Mouse (Mus musculus): ENCODE results near the gene Jak1. TPM values are rescaled to one million over a fixed set of nuclear protein-coding genes. Genes with fewer than 3 reads are reported as not detected.

The Jak1 gene
- total and polyA plus RNA-seq, 3 experiments: 37.3 to 41.9 TPM; not detected in 1

DNA sequence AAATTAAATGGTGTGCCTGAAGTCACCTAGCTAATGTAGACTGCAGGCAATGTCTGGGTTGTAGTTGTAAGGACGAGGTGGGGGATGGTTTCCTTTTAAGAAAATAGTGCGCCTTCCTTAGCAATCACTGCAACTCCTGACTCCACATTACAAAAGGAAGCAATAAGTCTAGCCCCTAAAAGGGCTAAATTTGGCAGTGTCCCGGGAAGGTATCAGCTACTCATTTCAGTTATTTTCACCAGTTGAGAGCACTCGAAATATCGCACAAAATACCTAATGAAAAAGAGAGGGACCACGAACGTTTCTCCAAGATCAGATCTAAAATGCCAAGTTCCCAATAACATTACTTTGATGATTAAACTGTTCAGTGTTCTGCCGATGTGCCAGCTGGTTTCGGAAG lies 28.6 kb upstream of the Jak1 start:
- Histone ChIP-seq H3K27me3 (ENCODE audit: control insufficient read depth in 1 of 2, insufficient read depth in 2 of 2, low read length in 2 of 2) (peaks cover 5 to 8% of the 10 kb centered on the region in 2 experiments; a peak in 3 of 4 replicates), H3K27ac (ENCODE audit: control insufficient read depth, low read depth, low read length) (no peak overlapping the region), H3K36me3 (ENCODE audit: control insufficient read depth in 1 of 2, insufficient read depth in 2 of 2, low read length in 2 of 2) (no peaks in the 10 kb centered on the region), H3K4me3 (ENCODE audit: control insufficient read depth in 1 of 2, insufficient read depth in 1 of 2, low read depth in 2 of 2, low read length in 2 of 2) (peak overlapping the region in 1 of 2 experiments; percentile 75; a peak in 1 of 4 replicates), H3K4me1 (ENCODE audit: control insufficient read depth in 1 of 2, insufficient read depth in 2 of 2, low read length in 2 of 2) (peaks cover 0 to 6% of the 10 kb centered on the region in 2 experiments; a peak in 2 of 4 replicates), H3K79me2 (ENCODE audit: control insufficient read depth, insufficient read depth, low read length, poor library complexity) (no peaks in the 10 kb centered on the region; the same call in 1 of the 2 replicates), H3K9me3 (replicated peaks; ENCODE audit: insufficient read depth, low read length) (no peaks in the 10 kb centered on the region), H3K9ac (ENCODE audit: control insufficient read depth, low read depth, low read length, poor library complexity, severe bottlenecking) (no peak overlapping the region)
- no peak for TF ChIP-seq GATA1 (IDR thresholded peaks at IDR 0.05; ENCODE audit: low read depth, low read length)
- no peak for TF ChIP-seq HCFC1 (IDR thresholded peaks at IDR 0.05; ENCODE audit: low read depth, low read length)
- no peak for TF ChIP-seq RCOR1 (IDR thresholded peaks at IDR 0.05; ENCODE audit: low read depth, low read length)
- no peak for TF ChIP-seq POLR2AphosphoS2 (IDR thresholded peaks at IDR 0.05; ENCODE audit: low read length)
- no peak for TF ChIP-seq POLR2AphosphoS5 (IDR thresholded peaks at IDR 0.05; ENCODE audit: borderline replicate concordance, low read depth, low read length)
- no peak for TF ChIP-seq RAD21 (IDR thresholded peaks at IDR 0.05; ENCODE audit: low read depth, low read length)
- no peak for TF ChIP-seq GABPA (IDR thresholded peaks at IDR 0.05; ENCODE audit: low read depth, low read length)
- TF ChIP-seq ELF1 (IDR thresholded peaks at IDR 0.05; ENCODE audit: low read depth, low read length): no peak
- TF ChIP-seq ETS1 (IDR thresholded peaks at IDR 0.05; ENCODE audit: low read depth, low read length): no peak
- no peak for TF ChIP-seq MYB (IDR thresholded peaks at IDR 0.05; ENCODE audit: low read depth, low read length)
- no peak for TF ChIP-seq ZNF384 (IDR thresholded peaks at IDR 0.05; ENCODE audit: low read depth, low read length)
- no peak for TF ChIP-seq MAFK (IDR thresholded peaks at IDR 0.05; ENCODE audit: borderline replicate concordance, low read depth, low read length)
- TF ChIP-seq MAZ (IDR thresholded peaks at IDR 0.05; ENCODE audit: low read depth, low read length): no peak
- no peak for TF ChIP-seq BHLHE40 (IDR thresholded peaks at IDR 0.05; ENCODE audit: borderline replicate concordance, low read depth, low read length)
- TF ChIP-seq MXI1 (IDR thresholded peaks at IDR 0.05; ENCODE audit: low read depth, low read length): no peak
- TF ChIP-seq CTCF (IDR thresholded peaks at IDR 0.05 in 2 of 3, conservative IDR thresholded peaks at IDR 0.05 in 1 of 3; ENCODE audit: control insufficient read depth in 1 of 3, insufficient read depth in 1 of 3, low read depth in 2 of 3, low read length in 3 of 3, poor library complexity in 1 of 3, severe bottlenecking in 1 of 3): no peak
- no peak for TF ChIP-seq UBTF (IDR thresholded peaks at IDR 0.05; ENCODE audit: borderline replicate concordance, insufficient read depth, low read depth, low read length)
- no peak for TF ChIP-seq CHD2 (IDR thresholded peaks at IDR 0.05; ENCODE audit: low read length)
- no peak for TF ChIP-seq NELFE (IDR thresholded peaks at IDR 0.05; ENCODE audit: low read depth, low read length)
- no peak for TF ChIP-seq MEF2A (IDR thresholded peaks at IDR 0.05; ENCODE audit: extremely low read depth, insufficient replicate concordance, low read depth, low read length, poor library complexity, severe bottlenecking)
- DNase-seq (ENCODE audit: low read depth, low spot score): no peak
